In genomic region chr2:164004503-164004902, GRCm38 (mm10) we compare ENCODE assay signal across 26 mouse cellular contexts. TPM values are rescaled to one million over a fixed set of nuclear protein-coding genes. Genes with fewer than 3 reads are reported as not detected.
DNase-seq lines count a peak whose midpoint lies in the region; ATAC-seq and TF ChIP-seq lines count a peak whose summit lies in the region.
"Had no signal": no experiment of that assay in that cellular context is flagged by ENCODE, and none has a peak within 500 bp of the region (broad histone marks: within the 10 kb centered on the region; RNA-seq: fewer than 3 reads in every experiment).

No protein-coding gene starts in this region.

- no peak for DNase-seq in layer of hippocampus, adult 2 months (ENCODE audit: low spot score in 2 of 2)
- no peak for DNase-seq in layer of hippocampus, adult 9-11 months
- no peak for DNase-seq in lung, postnatal 0 days (ENCODE audit: low spot score)
- DNase-seq in lung, adult 2 months: no peak
- DNase-seq in liver, embryonic 14.5 days (ENCODE audit: low read depth in 3 of 3, low spot score in 3 of 3): no peak
- no peak for DNase-seq in T-cell, adult 2 months (ENCODE audit: low spot score)
- DNase-seq: adrenal gland, postnatal 10 days; adrenal gland, postnatal 36 days; cerebellum, adult 18-20 months; cerebellum, adult 9-10 months; cerebellum, postnatal 14 days; gastrocnemius, postnatal 10 days; gastrocnemius, postnatal 36 days; heart, postnatal 10 days; heart, postnatal 36 days had no signal

- peak overlapping the region; percentile 76; the same call in 1 of the 2 replicates for H3K27ac ChIP-seq in layer of hippocampus, adult 2 months
- no peak overlapping the region for H3K27ac ChIP-seq in lung, postnatal 0 days (ENCODE audit: low read length)
- H3K27ac ChIP-seq in liver, embryonic 14.5 days: no peak overlapping the region
- H3K27ac ChIP-seq: forebrain, embryonic 10.5 days; forebrain, embryonic 13.5 days; heart, embryonic 15.5 days; hindbrain, embryonic 10.5 days; hindbrain, embryonic 13.5 days had no signal

- no peaks in the 10 kb centered on the region for H3K9me3 ChIP-seq in lung, postnatal 0 days (ENCODE audit: low read length)
- H3K9me3 ChIP-seq in liver, embryonic 14.5 days (ENCODE audit: control insufficient read depth, low read length): no peaks in the 10 kb centered on the region
- H3K9me3 ChIP-seq: forebrain, embryonic 10.5 days; forebrain, embryonic 13.5 days; heart, embryonic 12.5 days; heart, embryonic 15.5 days; hindbrain, embryonic 10.5 days; hindbrain, embryonic 13.5 days had no signal

- TF ChIP-seq POLR2A in lung, adult 2 months (IDR thresholded peaks at IDR 0.05; ENCODE audit: borderline replicate concordance, extremely low read depth, low read depth, low read length): no peak

- H3K4me2 ChIP-seq in lung, postnatal 0 days (replicated peaks; ENCODE audit: low read depth, low read length): no peak overlapping the region
- H3K4me2 ChIP-seq in liver, embryonic 14.5 days (ENCODE audit: low read depth): no peak overlapping the region
- H3K4me2 ChIP-seq: forebrain, embryonic 13.5 days; heart, embryonic 12.5 days; heart, embryonic 15.5 days; hindbrain, embryonic 13.5 days had no signal

- peaks cover 17% of the 10 kb centered on the region; the same call in 1 of the 2 replicates for H3K4me1 ChIP-seq in lung, postnatal 0 days (ENCODE audit: insufficient read depth, low read depth, low read length)
- H3K4me1 ChIP-seq in lung, adult 2 months (ENCODE audit: control insufficient read depth, insufficient read depth, low read length): peaks cover 42% of the 10 kb centered on the region
- peaks cover 3 to 16% of the 10 kb centered on the region in 2 experiments; a peak in 3 of 4 replicates for H3K4me1 ChIP-seq in liver, embryonic 14.5 days (replicated peaks; ENCODE audit: control insufficient read depth in 2 of 2, insufficient read depth in 2 of 2, low read length in 1 of 2)

- TF ChIP-seq EP300 in lung, postnatal 0 days (IDR thresholded peaks at IDR 0.05): no peak
- no peak for TF ChIP-seq EP300 in liver, embryonic 14.5 days (IDR thresholded peaks at IDR 0.05; ENCODE audit: low read depth)

- ATAC-seq in lung, postnatal 0 days: no peak
- 0 out of 2 replicates have a peak, but pooled peaks have one; percentile 29 for ATAC-seq in liver, embryonic 14.5 days (ENCODE audit: insufficient read depth)
- ATAC-seq: CD4-positive, CD25-positive, alpha-beta regulatory T cell, adult 4 months; forebrain, embryonic 13.5 days; forebrain, embryonic 16.5 days; hindbrain, embryonic 16.5 days had no signal

- peak; percentile 38 for TF ChIP-seq CTCF in layer of hippocampus, adult 2 months (conservative IDR thresholded peaks at IDR 0.05)
- 0 out of 2 replicates have a peak, but pooled peaks have one; percentile 12 for TF ChIP-seq CTCF in lung, postnatal 0 days (IDR thresholded peaks at IDR 0.05)
- no peak for TF ChIP-seq CTCF in lung, adult 2 months (IDR thresholded peaks at IDR 0.05; ENCODE audit: insufficient read depth, low read length)
- TF ChIP-seq CTCF in liver, embryonic 14.5 days (IDR thresholded peaks at IDR 0.05; ENCODE audit: low read depth): 0 out of 2 replicates have a peak, but pooled peaks have one; percentile 13

- H3K36me3 ChIP-seq in lung, postnatal 0 days (ENCODE audit: insufficient read depth, low read length): no peaks in the 10 kb centered on the region
- H3K36me3 ChIP-seq in liver, embryonic 14.5 days (replicated peaks; ENCODE audit: control insufficient read depth, insufficient read depth, low read depth): no peaks in the 10 kb centered on the region
- H3K36me3 ChIP-seq: heart, embryonic 12.5 days; heart, embryonic 15.5 days; hindbrain, embryonic 13.5 days had no signal

- H3K9ac ChIP-seq in lung, postnatal 0 days (replicated peaks; ENCODE audit: low read depth): no peak overlapping the region
- H3K9ac ChIP-seq in liver, embryonic 14.5 days (replicated peaks): no peak overlapping the region
- H3K9ac ChIP-seq: forebrain, embryonic 13.5 days; heart, embryonic 12.5 days; heart, embryonic 15.5 days; hindbrain, embryonic 13.5 days had no signal

- H3K27me3 ChIP-seq in lung, postnatal 0 days (replicated peaks; ENCODE audit: insufficient read depth, low read length): no peaks in the 10 kb centered on the region
- H3K27me3 ChIP-seq in liver, embryonic 14.5 days (ENCODE audit: control insufficient read depth, insufficient read depth, low read length): no peaks in the 10 kb centered on the region
- H3K27me3 ChIP-seq: forebrain, embryonic 13.5 days; heart, embryonic 12.5 days; heart, embryonic 15.5 days; hindbrain, embryonic 13.5 days had no signal

- WGBS in lung, postnatal 0 days: 70% methylated on average over 5 of the region's 5 CpGs
- 71% methylated on average over 5 of the region's 5 CpGs for WGBS in lung, adult 2 months
- WGBS in liver, embryonic 14.5 days (ENCODE audit: insufficient replicate concordance): 62% methylated on average over 5 of the region's 5 CpGs

- H3K4me3 ChIP-seq in layer of hippocampus, adult 2 months: no peak overlapping the region
- H3K4me3 ChIP-seq in lung, postnatal 0 days (ENCODE audit: low read depth, low read length): no peak overlapping the region
- H3K4me3 ChIP-seq in lung, adult 2 months (replicated peaks; ENCODE audit: extremely low read depth, low read depth, low read length): no peak overlapping the region
- H3K4me3 ChIP-seq in liver, embryonic 14.5 days (ENCODE audit: insufficient read depth in 1 of 2, low read depth in 2 of 2, low read length in 2 of 2): no peak overlapping the region
- H3K4me3 ChIP-seq: forebrain, embryonic 10.5 days; forebrain, embryonic 13.5 days; heart, embryonic 12.5 days; heart, embryonic 15.5 days; hindbrain, embryonic 10.5 days; hindbrain, embryonic 13.5 days had no signal

RNA-seq across cellular contexts. Expression of gene Ywhab, which starts 9.7 kb away (rescaled TPM):
- total RNA-seq in layer of hippocampus, adult 2 months (2021): 100 to 1,000 TPM; 520 to 529 TPM
- 263 and 295 TPM in 2 replicates for polyA plus RNA-seq in lung, postnatal 0 days (2015; fragmentation: Nextera tagmentation; extraction: Ambion mirVana)
- polyA plus RNA-seq in lung, adult 2 months (2012; rRNA removed): 39.4 and 52.8 TPM in 2 replicates
- polyA plus RNA-seq in liver, embryonic 14.5 days (2012; rRNA removed): 20.2 and 32.3 TPM in 2 replicates
- polyA plus RNA-seq in liver, embryonic 14.5 days (2014; fragmentation: Nextera tagmentation; extraction: Ambion mirVana): 79.6 and 88.4 TPM in 2 replicates

RNA-seq across cellular contexts. Expression of gene Pabpc1l, which starts 20.7 kb away (rescaled TPM):
- 1 to 10 TPM; 1.1 to 1.2 TPM for total RNA-seq in layer of hippocampus, adult 2 months (2021)
- polyA plus RNA-seq in lung, postnatal 0 days (2015; fragmentation: Nextera tagmentation; extraction: Ambion mirVana): 0.36 and 0.60 TPM in 2 replicates
- 0.40 and 0.50 TPM in 2 replicates for polyA plus RNA-seq in lung, adult 2 months (2012; rRNA removed)
- 0.22 and 0.29 TPM in 2 replicates for polyA plus RNA-seq in liver, embryonic 14.5 days (2012; rRNA removed)
- not detected in 2 replicates for polyA plus RNA-seq in liver, embryonic 14.5 days (2014; fragmentation: Nextera tagmentation; extraction: Ambion mirVana)
- total RNA-seq: ES-E14; granulocyte monocyte progenitor cell, adult 5-6 weeks had no signal
